Mouse (Mus musculus) forebrain, embryonic 16.5 days (tissue): ENCODE measurements around the gene Fam19a5. TPM values are rescaled to one million over a fixed set of nuclear protein-coding genes. Genes with fewer than 3 reads are reported as not detected.

Source experiments
- ATAC-seq: fragments of 200-750 bp; cut with Nextera tagmentation; 2 replicates; pipeline ENCODE4 v1.8.0; 2017; ENCODE audit warnings: mild to moderate bottlenecking, moderate library complexity
- H3K27ac ChIP-seq: fragments of 300-500 bp; sonication (generic); 2 replicates; pipeline ENCODE4 v1.5.1; 2014; ENCODE audit warnings: low read length, control low read depth
- H3K27me3 ChIP-seq: fragments of 300-500 bp; sonication (generic); replicated peaks from 2 replicates; pipeline ENCODE4 v1.6.1; 2014; ENCODE audit warnings: low read length; ENCODE audit not compliant: control insufficient read depth, insufficient read depth
- H3K36me3 ChIP-seq: fragments of 300-500 bp; sonication (generic); 2 replicates; pipeline ENCODE4 v1.6.1; 2014; ENCODE audit not compliant: control insufficient read depth, insufficient read depth
- H3K4me1 ChIP-seq: fragments of 300-500 bp; sonication (generic); replicated peaks from 2 replicates; pipeline ENCODE4 v1.6.1; 2014; ENCODE audit warnings: low read length; ENCODE audit not compliant: control insufficient read depth, insufficient read depth
- H3K4me2 ChIP-seq: fragments of 300-500 bp; sonication (generic); 2 replicates; pipeline ENCODE4 v1.6.1; 2014; ENCODE audit warnings: mild to moderate bottlenecking, low read length, control low read depth
- H3K4me3 ChIP-seq: fragments of 300-500 bp; sonication (generic); replicated peaks from 2 replicates; pipeline ENCODE4 v1.5.1; 2014; ENCODE audit warnings: mild to moderate bottlenecking, low read length, control low read depth
- H3K9ac ChIP-seq: fragments of 300-500 bp; sonication (generic); replicated peaks from 2 replicates; pipeline ENCODE4 v1.6.1; 2014; ENCODE audit warnings: low read depth, low read length, control low read depth
- H3K9me3 ChIP-seq: fragments of 300-500 bp; sonication (generic); 2 replicates; pipeline ENCODE4 v1.6.1; 2016; ENCODE audit warnings: low read length; ENCODE audit not compliant: control insufficient read depth
- WGBS: fragments of 180-500 bp; shearing (Covaris S2); extraction: QIAGEN DNeasy Blood & Tissue Kit; methylation state at CpG from one replicate; pipeline ENCODE4 v1.1.7; 2014; 5-methylcytosine and 5-hydroxymethylcytosine counted together
- polyA plus RNA-seq: library from polyadenylated mRNA; unstranded; fragments of >200 nt; fragmentation: Nextera tagmentation; extraction: Ambion mirVana; gene quantifications from 2 replicates; pipeline ENCODE4 v1.2.1, GENCODE M21; 2015

Gene Fam19a5
- polyA plus RNA-seq, 1 experiment from 2014 or later = 18.7 TPM

- 85% methylated on average over 10 of the region's 10 CpGs for WGBS
- H3K36me3 ChIP-seq = no peaks in the 10 kb centered on the region
- ATAC-seq = no peak
Observed at GRCm38 (mm10) chr15:87606702-87607101, 62.6 kb downstream of the Fam19a5 start.

GRCm38 (mm10) chr15:87609236-87609635 is 65.1 kb downstream of the Fam19a5 start:
- Histone ChIP-seq H3K4me3 (no peak overlapping the region), H3K27me3 (no peaks in the 10 kb centered on the region), H3K9me3 (no peaks in the 10 kb centered on the region), H3K4me2 (no peak overlapping the region), H3K9ac (no peak overlapping the region), H3K4me1 (peaks cover 7% of the 10 kb centered on the region; the same call in 1 of the 2 replicates), H3K27ac (no peak overlapping the region), H3K36me3 (no peaks in the 10 kb centered on the region)
- 96% methylated on average over 1 of the region's 1 CpGs for WGBS
- ATAC-seq = no peak

More at GRCm38 (mm10) chr15:87606702-87607101, 62.6 kb downstream of the Fam19a5 start:
- H3K9ac ChIP-seq = no peak overlapping the region
- H3K4me3 ChIP-seq = no peak overlapping the region
- H3K27me3 ChIP-seq = no peaks in the 10 kb centered on the region
- H3K4me1 ChIP-seq = peaks cover 7% of the 10 kb centered on the region; the same call in 1 of the 2 replicates
- H3K4me2 ChIP-seq = no peak overlapping the region
- no peak overlapping the region for H3K27ac ChIP-seq
- no peaks in the 10 kb centered on the region for H3K9me3 ChIP-seq

GRCm38 (mm10) chr15:87623966-87624609 is 80.0 kb downstream of the Fam19a5 start:
- H3K4me2 ChIP-seq = peak overlapping the region; percentile 70
- WGBS = under 1% methylated on average over 72 of the region's 86 CpGs

GRCm38 (mm10) chr15:87624610-87625091 is 80.6 kb downstream of the Fam19a5 start:
- Histone ChIP-seq H3K4me1 (peaks cover 33% of the 10 kb centered on the region), H3K36me3 (no peaks in the 10 kb centered on the region), H3K4me3 (peak overlapping the region; percentile 68), H3K27ac (peak overlapping the region; percentile 74), H3K4me2 (peak overlapping the region; percentile 70), H3K9me3 (no peaks in the 10 kb centered on the region), H3K27me3 (no peaks in the 10 kb centered on the region), H3K9ac (peak overlapping the region; percentile 83)
- peak; percentile 42 for ATAC-seq
- WGBS = 0% methylated on average over 29 of the region's 76 CpGs

More at GRCm38 (mm10) chr15:87623966-87624609, 80.0 kb downstream of the Fam19a5 start:
- H3K9me3 ChIP-seq = no peaks in the 10 kb centered on the region
- ATAC-seq = peak; percentile 89
- peak overlapping the region; percentile 83 for H3K9ac ChIP-seq
- no peaks in the 10 kb centered on the region for H3K36me3 ChIP-seq
- H3K4me1 ChIP-seq = peaks cover 33% of the 10 kb centered on the region
- peak overlapping the region; percentile 74 for H3K27ac ChIP-seq
- H3K27me3 ChIP-seq = no peaks in the 10 kb centered on the region
- H3K4me3 ChIP-seq = peak overlapping the region; percentile 68

- H3K4me2 ChIP-seq = peak overlapping the region; percentile 70
- WGBS = under 1% methylated on average over 62 of the region's 68 CpGs
Observed at GRCm38 (mm10) chr15:87625236-87626023, 81.3 kb downstream of the Fam19a5 start.

GRCm38 (mm10) chr15:87635272-87635671 is 91.2 kb downstream of the Fam19a5 start:
- Histone ChIP-seq H3K4me3 (no peak overlapping the region), H3K9me3 (no peaks in the 10 kb centered on the region), H3K36me3 (no peaks in the 10 kb centered on the region), H3K4me2 (no peak overlapping the region), H3K9ac (no peak overlapping the region), H3K27ac (no peak overlapping the region), H3K4me1 (no peaks in the 10 kb centered on the region), H3K27me3 (no peaks in the 10 kb centered on the region)
- ATAC-seq = no peak
- WGBS = 92% methylated on average over 5 of the region's 5 CpGs

More at GRCm38 (mm10) chr15:87625236-87626023, 81.3 kb downstream of the Fam19a5 start:
- Histone ChIP-seq H3K9me3 (no peaks in the 10 kb centered on the region), H3K27ac (peak overlapping the region; percentile 74), H3K9ac (peak overlapping the region; percentile 83), H3K4me3 (peak overlapping the region; percentile 68), H3K4me1 (peaks cover 33% of the 10 kb centered on the region), H3K27me3 (no peaks in the 10 kb centered on the region), H3K36me3 (no peaks in the 10 kb centered on the region)
- peak; percentile 88 for ATAC-seq

- no peaks in the 10 kb centered on the region for H3K36me3 ChIP-seq
- no peak overlapping the region for H3K4me2 ChIP-seq
- WGBS = 91% methylated on average over 4 of the region's 4 CpGs
- no peak for ATAC-seq
- no peak overlapping the region for H3K4me3 ChIP-seq
- no peaks in the 10 kb centered on the region for H3K27me3 ChIP-seq
- no peaks in the 10 kb centered on the region for H3K4me1 ChIP-seq
- no peak overlapping the region for H3K27ac ChIP-seq
- no peaks in the 10 kb centered on the region for H3K9me3 ChIP-seq
- no peak overlapping the region for H3K9ac ChIP-seq
Observed at GRCm38 (mm10) chr15:87636407-87636806, 92.3 kb downstream of the Fam19a5 start.

GRCm38 (mm10) chr15:87637234-87637633 is 93.1 kb downstream of the Fam19a5 start:
- no peak overlapping the region for H3K27ac ChIP-seq
- no peak overlapping the region for H3K4me2 ChIP-seq
- H3K36me3 ChIP-seq = no peaks in the 10 kb centered on the region
- no peaks in the 10 kb centered on the region for H3K4me1 ChIP-seq
- H3K9ac ChIP-seq = no peak overlapping the region
- no peaks in the 10 kb centered on the region for H3K9me3 ChIP-seq
- no peaks in the 10 kb centered on the region for H3K27me3 ChIP-seq
- H3K4me3 ChIP-seq = no peak overlapping the region
- no peak for ATAC-seq

GRCm38 (mm10) chr15:87638270-87638669 is 94.2 kb downstream of the Fam19a5 start:
- H3K27me3 ChIP-seq = no peaks in the 10 kb centered on the region
- no peak for ATAC-seq
- WGBS = 61% methylated on average over 11 of the region's 11 CpGs
- H3K36me3 ChIP-seq = no peaks in the 10 kb centered on the region
- H3K4me1 ChIP-seq = no peaks in the 10 kb centered on the region
- H3K27ac ChIP-seq = no peak overlapping the region
- no peak overlapping the region for H3K9ac ChIP-seq
- H3K4me3 ChIP-seq = no peak overlapping the region
- H3K4me2 ChIP-seq = no peak overlapping the region
- H3K9me3 ChIP-seq = no peaks in the 10 kb centered on the region
